Mouse (Mus musculus): ENCODE data around the gene Ccdc47. TPM values are rescaled to one million over a fixed set of nuclear protein-coding genes. Genes with fewer than 3 reads are reported as not detected.

Ccdc47 gene
- polyA plus RNA-seq (2015; fragmentation: Nextera tagmentation; extraction: Ambion mirVana): 91.9 and 96.3 TPM in 2 replicates

DNA sequence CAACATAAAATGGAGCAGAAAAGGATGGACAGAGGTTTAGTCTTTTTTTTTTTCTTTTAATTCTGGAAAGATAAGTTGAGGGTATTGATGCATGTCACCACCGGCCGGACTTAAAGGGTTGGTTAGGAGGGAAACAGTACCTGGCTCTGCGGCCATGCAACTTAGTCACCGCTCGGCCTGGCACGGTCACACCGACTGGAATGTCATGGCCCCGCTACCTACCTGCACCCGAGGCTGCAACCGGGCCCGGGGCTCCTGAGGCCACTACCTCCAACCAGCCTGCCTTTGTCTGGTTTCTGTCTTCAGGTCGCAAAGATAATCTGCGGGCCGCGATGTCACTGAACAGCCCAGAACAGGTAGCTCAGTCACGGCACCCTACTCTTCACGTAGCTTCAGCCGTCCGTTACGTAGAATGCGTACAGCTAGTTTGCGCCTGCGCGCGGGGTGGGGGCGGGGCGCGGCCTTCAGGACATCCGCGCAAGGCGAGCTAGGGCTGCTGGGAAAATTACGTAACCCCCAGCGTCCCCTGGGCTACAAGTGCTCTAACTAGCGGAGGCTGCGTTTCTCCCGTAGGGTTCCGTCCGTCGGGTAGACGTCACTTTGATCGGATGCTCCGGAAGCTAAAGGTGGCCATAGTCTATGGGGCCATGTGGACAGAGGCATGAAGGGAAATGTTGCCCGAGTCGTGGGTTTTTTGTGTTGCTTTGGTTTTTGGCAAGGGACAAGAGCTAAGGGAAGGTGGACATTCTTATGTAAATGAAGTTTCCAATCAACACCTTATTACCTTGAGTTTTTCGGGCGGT, at the start of gene Ccdc47:
Ccdc47 (minus strand) TSS at position 418 of the 803 bp plus-strand sequence.
- H3K9me3 ChIP-seq (ENCODE audit: control insufficient read depth, low read length): no peaks in the 10 kb centered on the region
- H3K4me2 ChIP-seq (ENCODE audit: low read depth, low read length): peak within 1 kb of the TSS; percentile 84
- peak; percentile 98 for ATAC-seq (ENCODE audit: low read depth)
- peak within 1 kb of the TSS; percentile 97 for H3K27ac ChIP-seq (ENCODE audit: low read length)
- under 1% methylated on average over 46 of the region's 46 CpGs for WGBS
- no peaks in the 10 kb centered on the region for H3K27me3 ChIP-seq (ENCODE audit: control insufficient read depth, insufficient read depth, low read depth, low read length)
- H3K9ac ChIP-seq (ENCODE audit: low read length): peak within 1 kb of the TSS; percentile 99
- peaks cover 18% of the 10 kb centered on the region for H3K4me1 ChIP-seq (replicated peaks; ENCODE audit: control insufficient read depth, insufficient read depth, low read length)
- peak within 1 kb of the TSS; percentile 100 for H3K4me3 ChIP-seq (ENCODE audit: low read length)
- H3K36me3 ChIP-seq (ENCODE audit: control insufficient read depth, insufficient read depth, low read length): peaks cover 9% of the 10 kb centered on the region

DNA sequence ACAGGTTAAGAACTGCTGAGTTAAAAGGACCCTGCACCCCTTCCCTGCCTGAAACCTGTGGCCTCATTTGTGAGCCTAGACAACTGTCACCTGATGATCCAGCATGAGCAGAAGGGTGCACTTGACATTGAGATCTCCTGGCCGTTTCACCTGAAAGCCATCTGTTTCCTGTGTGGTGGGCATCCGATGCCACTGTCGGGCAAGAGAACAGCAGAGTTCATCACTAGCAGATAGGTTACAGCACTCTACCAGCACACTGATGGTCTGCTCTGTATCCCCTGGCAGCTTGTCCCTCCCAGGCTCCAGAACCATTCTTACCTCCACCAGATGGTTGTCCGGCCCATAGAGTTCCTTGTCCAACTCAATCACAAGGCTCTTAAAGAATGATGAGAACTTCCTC, 49.4 kb upstream of the Ccdc47 start:
- WGBS: 86% methylated on average over 4 of the region's 4 CpGs
- peaks cover 29% of the 10 kb centered on the region for H3K4me1 ChIP-seq (replicated peaks; ENCODE audit: control insufficient read depth, insufficient read depth, low read length)
- H3K9me3 ChIP-seq (ENCODE audit: control insufficient read depth, low read length): no peaks in the 10 kb centered on the region
- no peak overlapping the region for H3K9ac ChIP-seq (ENCODE audit: low read length)
- H3K36me3 ChIP-seq (ENCODE audit: control insufficient read depth, insufficient read depth, low read length): peaks cover 65% of the 10 kb centered on the region
- H3K27ac ChIP-seq (ENCODE audit: low read length): no peak overlapping the region
- no peaks in the 10 kb centered on the region for H3K27me3 ChIP-seq (ENCODE audit: control insufficient read depth, insufficient read depth, low read depth, low read length)
- H3K4me3 ChIP-seq (ENCODE audit: low read length): no peak overlapping the region
- H3K4me2 ChIP-seq (ENCODE audit: low read depth, low read length): no peak overlapping the region
- no peak for ATAC-seq (ENCODE audit: low read depth)

DNA sequence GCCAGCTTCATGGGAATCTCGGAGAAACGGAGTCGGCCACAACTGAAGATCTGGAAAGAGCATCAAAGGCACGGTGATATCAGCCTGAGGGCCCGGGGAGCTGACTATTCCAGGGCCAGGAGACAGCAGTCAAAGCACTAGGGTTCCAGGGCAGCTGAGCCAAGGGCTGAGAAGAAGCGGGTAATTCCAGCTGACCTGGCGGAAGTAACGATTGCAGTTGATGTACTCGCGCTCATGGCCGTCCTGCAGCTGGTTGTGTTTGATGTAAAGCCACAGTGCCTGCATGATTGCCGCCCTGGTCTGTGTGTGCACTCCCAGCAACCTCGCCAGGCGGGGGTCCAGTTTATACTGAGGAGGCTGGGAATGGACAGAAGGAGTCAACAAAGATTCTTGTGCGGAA, 48.8 kb upstream of the Ccdc47 start:
- Histone ChIP-seq H3K4me3 (ENCODE audit: low read length) (no peak overlapping the region), H3K9ac (ENCODE audit: low read length) (no peak overlapping the region), H3K9me3 (ENCODE audit: control insufficient read depth, low read length) (no peaks in the 10 kb centered on the region), H3K27ac (ENCODE audit: low read length) (no peak overlapping the region), H3K4me1 (replicated peaks; ENCODE audit: control insufficient read depth, insufficient read depth, low read length) (peaks cover 25% of the 10 kb centered on the region), H3K36me3 (ENCODE audit: control insufficient read depth, insufficient read depth, low read length) (peaks cover 66% of the 10 kb centered on the region), H3K27me3 (ENCODE audit: control insufficient read depth, insufficient read depth, low read depth, low read length) (no peaks in the 10 kb centered on the region), H3K4me2 (ENCODE audit: low read depth, low read length) (no peak overlapping the region)
- 82% methylated on average over 15 of the region's 15 CpGs for WGBS
- ATAC-seq (ENCODE audit: low read depth): no peak

DNA sequence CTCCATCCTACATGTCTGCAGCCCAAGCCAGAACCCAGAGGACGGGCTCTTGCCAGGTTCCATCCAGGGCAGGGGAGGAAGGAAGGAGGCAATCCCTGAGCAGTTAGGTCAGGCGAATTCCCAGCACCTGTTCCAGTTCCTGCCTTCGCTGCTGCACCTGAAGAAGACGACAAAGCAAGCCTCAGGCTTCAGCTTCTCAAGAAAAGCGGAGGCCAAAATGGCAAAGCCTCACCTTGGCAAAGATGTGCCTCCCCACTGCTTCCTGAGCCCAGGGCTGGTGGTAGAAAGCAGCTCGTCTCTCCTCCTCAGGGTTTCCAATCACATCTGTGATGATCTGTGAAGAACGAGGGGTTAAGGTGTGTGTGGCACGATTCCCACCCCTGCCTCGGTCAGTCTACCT, 47.8 kb upstream of the Ccdc47 start:
- Histone ChIP-seq H3K27ac (ENCODE audit: low read length) (no peak overlapping the region), H3K27me3 (ENCODE audit: control insufficient read depth, insufficient read depth, low read depth, low read length) (no peaks in the 10 kb centered on the region), H3K36me3 (ENCODE audit: control insufficient read depth, insufficient read depth, low read length) (peaks cover 70% of the 10 kb centered on the region), H3K4me2 (ENCODE audit: low read depth, low read length) (no peak overlapping the region), H3K9me3 (ENCODE audit: control insufficient read depth, low read length) (no peaks in the 10 kb centered on the region), H3K4me3 (ENCODE audit: low read length) (no peak overlapping the region), H3K9ac (ENCODE audit: low read length) (no peak overlapping the region), H3K4me1 (replicated peaks; ENCODE audit: control insufficient read depth, insufficient read depth, low read length) (peaks cover 20% of the 10 kb centered on the region)
- WGBS: 85% methylated on average over 9 of the region's 9 CpGs
- no peak for ATAC-seq (ENCODE audit: low read depth)

DNA sequence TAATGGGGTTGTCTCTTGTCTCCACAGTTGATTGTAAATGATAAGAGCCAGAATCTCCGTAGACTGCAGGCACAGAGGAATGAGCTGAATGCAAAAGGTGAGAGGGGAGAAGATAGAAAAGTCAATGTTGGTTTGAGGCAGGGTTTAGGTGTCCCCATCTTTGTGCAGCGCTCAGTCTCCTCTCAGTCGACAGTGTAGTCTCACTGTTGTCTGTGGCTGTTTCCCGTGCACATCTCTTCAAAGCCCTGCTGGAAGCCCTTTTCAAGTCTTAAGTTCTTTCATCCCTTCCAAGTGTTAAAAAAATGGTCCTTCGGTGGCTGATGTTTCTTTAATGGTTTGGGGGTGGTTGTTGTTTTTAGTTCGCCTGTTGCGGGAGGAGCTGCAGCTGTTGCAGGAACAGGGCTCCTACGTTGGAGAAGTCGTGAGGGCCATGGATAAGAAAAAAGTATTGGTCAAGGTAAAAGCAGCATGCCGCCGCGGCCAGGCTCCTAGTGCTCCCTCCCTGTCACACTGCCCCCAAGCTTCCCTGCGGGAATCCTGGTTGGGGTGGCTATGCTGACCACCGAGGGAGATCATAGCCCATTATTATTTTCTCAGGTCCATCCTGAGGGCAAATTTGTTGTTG, 44.8 kb upstream of the Ccdc47 start:
- no peaks in the 10 kb centered on the region for H3K9me3 ChIP-seq (ENCODE audit: control insufficient read depth, low read length)
- H3K4me1 ChIP-seq (replicated peaks; ENCODE audit: control insufficient read depth, insufficient read depth, low read length): peaks cover 13% of the 10 kb centered on the region
- no peak overlapping the region for H3K4me3 ChIP-seq (ENCODE audit: low read length)
- H3K4me2 ChIP-seq (ENCODE audit: low read depth, low read length): no peak overlapping the region
- H3K36me3 ChIP-seq (ENCODE audit: control insufficient read depth, insufficient read depth, low read length): peaks cover 60% of the 10 kb centered on the region
- H3K27me3 ChIP-seq (ENCODE audit: control insufficient read depth, insufficient read depth, low read depth, low read length): no peaks in the 10 kb centered on the region
- no peak for ATAC-seq (ENCODE audit: low read depth)
- no peak overlapping the region for H3K27ac ChIP-seq (ENCODE audit: low read length)
- no peak overlapping the region for H3K9ac ChIP-seq (ENCODE audit: low read length)
- WGBS: 65% methylated on average over 14 of the region's 14 CpGs

DNA sequence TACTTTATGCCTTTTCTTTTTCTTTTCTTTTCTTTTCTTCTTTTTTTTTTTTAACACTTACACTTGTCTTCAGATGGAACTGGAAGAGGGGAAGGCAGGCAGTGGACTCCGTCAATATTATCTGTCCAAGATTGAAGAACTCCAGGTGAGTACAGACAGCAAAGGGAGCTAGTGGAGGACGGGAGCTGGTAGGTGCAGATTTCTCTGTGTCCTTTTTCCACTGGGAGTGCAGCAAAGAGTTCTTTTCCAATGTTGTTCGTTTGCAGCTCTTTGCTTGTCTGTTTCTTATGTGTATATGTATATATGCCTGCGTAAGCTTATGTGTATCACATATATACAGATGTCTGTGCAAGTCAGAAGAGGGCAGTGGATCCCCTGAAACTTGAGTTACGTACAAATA, 40.6 kb upstream of the Ccdc47 start:
- peaks cover 30% of the 10 kb centered on the region for H3K36me3 ChIP-seq (ENCODE audit: control insufficient read depth, insufficient read depth, low read length)
- WGBS: 51% methylated on average over 5 of the region's 5 CpGs

DNA sequence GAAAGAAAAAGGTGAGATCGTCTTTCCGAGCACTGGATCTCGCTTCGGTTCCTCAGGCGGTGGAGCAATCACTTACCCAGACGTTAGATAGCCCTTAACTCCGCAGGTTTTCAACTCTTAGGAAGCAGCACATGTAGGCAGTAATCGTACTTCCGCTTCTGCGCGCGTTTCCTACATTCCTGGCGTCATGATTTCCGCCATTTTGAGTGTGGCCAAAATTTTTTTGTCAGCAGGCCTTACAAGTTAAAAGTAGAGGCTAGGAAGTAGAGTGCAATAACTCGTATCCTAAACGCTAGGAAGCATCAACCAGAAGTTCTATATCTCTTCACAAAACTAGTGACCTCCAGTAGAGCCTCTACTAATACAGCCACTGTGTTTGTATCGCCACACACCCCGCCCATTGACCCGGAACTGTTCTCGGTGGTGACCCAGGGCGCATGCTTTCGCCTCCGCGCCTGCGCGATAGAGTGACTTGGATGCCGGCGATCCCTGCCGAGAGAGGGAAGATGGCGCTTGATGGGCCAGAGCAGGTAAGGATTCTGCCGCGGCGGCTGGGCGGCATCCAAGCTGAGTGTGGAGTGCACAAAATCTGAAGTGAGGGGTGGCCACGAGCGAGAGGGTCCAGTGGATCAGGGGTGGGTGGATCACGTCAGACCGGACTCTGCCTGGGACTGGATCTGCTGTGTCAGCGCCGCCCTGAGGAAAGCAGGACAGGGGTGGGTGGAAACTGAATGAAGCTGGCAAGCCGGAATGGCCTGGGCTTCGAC, 39.7 kb upstream of the Ccdc47 start, which contains the start of the genes Ftsj3 and Psmc5:
Ftsj3 (minus strand) TSS at position 395 of the 767 bp plus-strand sequence.
Psmc5 (plus strand) TSS at position 470 of the 767 bp plus-strand sequence.
- under 1% methylated on average over 42 of the region's 42 CpGs for WGBS
- Histone ChIP-seq H3K27me3 (ENCODE audit: control insufficient read depth, insufficient read depth, low read depth, low read length) (no peaks in the 10 kb centered on the region), H3K9ac (ENCODE audit: low read length) (peak within 1 kb of the TSS; percentile 91), H3K4me2 (ENCODE audit: low read depth, low read length) (peak within 1 kb of the TSS; percentile 85), H3K36me3 (ENCODE audit: control insufficient read depth, insufficient read depth, low read length) (peaks cover 35% of the 10 kb centered on the region), H3K27ac (ENCODE audit: low read length) (peak within 1 kb of the TSS; percentile 63), H3K4me3 (ENCODE audit: low read length) (peak within 1 kb of the TSS; percentile 96), H3K9me3 (ENCODE audit: control insufficient read depth, low read length) (no peaks in the 10 kb centered on the region), H3K4me1 (replicated peaks; ENCODE audit: control insufficient read depth, insufficient read depth, low read length) (peaks cover 18% of the 10 kb centered on the region)
- peak; percentile 96 for ATAC-seq (ENCODE audit: low read depth)

More for the DNA sequence above, 40.6 kb upstream of the Ccdc47 start:
- Histone ChIP-seq H3K27ac (ENCODE audit: low read length) (peak overlapping the region; percentile 63), H3K4me2 (ENCODE audit: low read depth, low read length) (peak overlapping the region; percentile 81), H3K4me1 (replicated peaks; ENCODE audit: control insufficient read depth, insufficient read depth, low read length) (peaks cover 18% of the 10 kb centered on the region), H3K9ac (ENCODE audit: low read length) (peak overlapping the region; percentile 91), H3K27me3 (ENCODE audit: control insufficient read depth, insufficient read depth, low read depth, low read length) (no peaks in the 10 kb centered on the region), H3K4me3 (ENCODE audit: low read length) (peak overlapping the region; percentile 96), H3K9me3 (ENCODE audit: control insufficient read depth, low read length) (no peaks in the 10 kb centered on the region)
- no peak for ATAC-seq (ENCODE audit: low read depth)

DNA sequence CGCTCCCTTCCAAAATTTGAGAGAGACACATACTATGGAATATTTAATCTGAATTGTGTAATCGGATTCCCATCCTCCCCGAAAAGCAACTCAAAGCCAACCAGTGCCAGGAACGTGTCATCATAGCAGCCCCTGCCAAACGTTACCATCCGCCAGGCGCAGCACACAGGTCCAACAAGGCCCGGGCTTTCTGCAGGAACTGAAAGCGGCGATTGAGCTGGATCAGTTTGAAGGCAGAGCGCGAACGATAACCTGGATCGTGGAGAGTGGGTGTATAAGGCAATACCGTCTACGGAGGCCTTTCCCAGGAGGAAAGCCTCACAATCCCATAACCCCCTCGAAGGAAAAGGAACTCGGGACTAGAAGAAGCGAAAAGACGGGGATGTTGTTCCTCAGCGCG, 39.0 kb upstream of the Ccdc47 start:
- H3K27ac ChIP-seq (ENCODE audit: low read length): peak overlapping the region; percentile 48
- 1% methylated on average over 22 of the region's 22 CpGs for WGBS
- H3K4me2 ChIP-seq (ENCODE audit: low read depth, low read length): peak overlapping the region; percentile 85
- peaks cover 37% of the 10 kb centered on the region for H3K36me3 ChIP-seq (ENCODE audit: control insufficient read depth, insufficient read depth, low read length)
- H3K4me1 ChIP-seq (replicated peaks; ENCODE audit: control insufficient read depth, insufficient read depth, low read length): peaks cover 14% of the 10 kb centered on the region
- peak overlapping the region; percentile 91 for H3K9ac ChIP-seq (ENCODE audit: low read length)
- no peaks in the 10 kb centered on the region for H3K9me3 ChIP-seq (ENCODE audit: control insufficient read depth, low read length)
- peak; percentile 1; the same call in 1 of the 2 replicates for ATAC-seq (ENCODE audit: low read depth)
- peak overlapping the region; percentile 96 for H3K4me3 ChIP-seq (ENCODE audit: low read length)
- no peaks in the 10 kb centered on the region for H3K27me3 ChIP-seq (ENCODE audit: control insufficient read depth, insufficient read depth, low read depth, low read length)

DNA sequence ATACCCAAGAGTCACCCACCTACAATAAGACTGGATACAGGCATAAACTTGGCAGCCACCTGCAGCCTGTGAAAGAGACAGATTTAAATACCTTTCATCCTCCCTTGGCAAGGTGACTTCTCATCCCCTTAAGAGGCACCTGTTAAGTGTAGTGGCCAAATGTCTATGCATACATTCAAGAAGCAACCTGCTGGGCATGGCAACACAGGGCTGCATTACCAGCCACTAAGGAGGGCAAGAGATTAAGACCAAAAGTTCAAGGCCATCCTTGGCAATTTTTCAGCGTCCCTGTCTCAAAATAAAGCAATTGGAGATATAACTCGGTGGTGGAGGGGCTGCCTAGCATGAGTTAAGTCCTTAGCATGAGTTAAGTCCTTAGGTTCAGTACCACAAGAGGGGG, 38.6 kb upstream of the Ccdc47 start:
- no peak overlapping the region for H3K27ac ChIP-seq (ENCODE audit: low read length)
- no peak for ATAC-seq (ENCODE audit: low read depth)
- WGBS: 10% methylated on average over 2 of the region's 2 CpGs
- peak overlapping the region; percentile 85 for H3K4me2 ChIP-seq (ENCODE audit: low read depth, low read length)
- H3K4me3 ChIP-seq (ENCODE audit: low read length): peak overlapping the region; percentile 96
- H3K9ac ChIP-seq (ENCODE audit: low read length): peak overlapping the region; percentile 91
- no peaks in the 10 kb centered on the region for H3K9me3 ChIP-seq (ENCODE audit: control insufficient read depth, low read length)
- H3K4me1 ChIP-seq (replicated peaks; ENCODE audit: control insufficient read depth, insufficient read depth, low read length): peaks cover 14% of the 10 kb centered on the region
- no peaks in the 10 kb centered on the region for H3K27me3 ChIP-seq (ENCODE audit: control insufficient read depth, insufficient read depth, low read depth, low read length)
- peaks cover 41% of the 10 kb centered on the region for H3K36me3 ChIP-seq (ENCODE audit: control insufficient read depth, insufficient read depth, low read length)
